In genomic region chr8:84284608-84285063, GRCm38 (mm10) we compare ENCODE assay signal across 8 mouse cellular contexts. TPM values are rescaled to one million over a fixed set of nuclear protein-coding genes. Genes with fewer than 3 reads are reported as not detected.
DNase-seq lines count a peak whose midpoint lies in the region; ATAC-seq and TF ChIP-seq lines count a peak whose summit lies in the region.

No protein-coding gene starts in this region.

- no peak overlapping the region for H3K9ac ChIP-seq in kidney, embryonic 14.5 days (ENCODE audit: low read depth, low read length)
- no peak overlapping the region; the same call in 1 of the 2 replicates for H3K9ac ChIP-seq in heart, embryonic 12.5 days
- H3K9ac ChIP-seq in limb, embryonic 13.5 days, result peak overlapping the region; percentile 43

- H3K4me1 ChIP-seq in kidney, embryonic 14.5 days (ENCODE audit: control insufficient read depth, insufficient read depth, low read length), result peaks cover 7% of the 10 kb centered on the region
- H3K4me1 ChIP-seq in bone marrow macrophage, adult 2 months (ENCODE audit: control insufficient read depth, insufficient read depth, low read length), result peaks cover 5% of the 10 kb centered on the region
- H3K4me1 ChIP-seq in heart, embryonic 12.5 days (replicated peaks), result peaks cover 12% of the 10 kb centered on the region
- H3K4me1 ChIP-seq in limb, embryonic 13.5 days, result peaks cover 21% of the 10 kb centered on the region

- DNase-seq in kidney, adult 8-10 months, result no peak
- DNase-seq in testis, postnatal 10 days (ENCODE audit: low spot score), result peak; percentile 71
- DNase-seq in urinary bladder, adult 2 months (ENCODE audit: low spot score), result no peak
- DNase-seq in c-Kit-positive CD71-positive TER-119-positive erythroid progenitor cells, embryonic 14.5 days (ENCODE audit: low spot score), result no peak

- H3K4me3 ChIP-seq in kidney, embryonic 14.5 days (ENCODE audit: low read length), result peak overlapping the region; percentile 15; the same call in 1 of the 2 replicates
- H3K4me3 ChIP-seq in bone marrow macrophage, adult 2 months (ENCODE audit: insufficient read depth, low read length), result no peak overlapping the region
- H3K4me3 ChIP-seq in heart, embryonic 12.5 days, result peak overlapping the region; percentile 25
- peak overlapping the region; percentile 31 for H3K4me3 ChIP-seq in limb, embryonic 13.5 days

- no peak; the same call in 1 of the 2 replicates for ATAC-seq in kidney, embryonic 14.5 days (ENCODE audit: low FRiP score, low TSS enrichment)
- no peak for ATAC-seq in heart, embryonic 12.5 days (ENCODE audit: insufficient number of reproducible peaks, low FRiP score)
- peak; percentile 78 for ATAC-seq in limb, embryonic 13.5 days (ENCODE audit: low FRiP score, low read depth)

- no peak for TF ChIP-seq CTCF in bone marrow macrophage, adult 2 months (IDR thresholded peaks at IDR 0.05; ENCODE audit: low read depth, low read length)

- no peaks in the 10 kb centered on the region for H3K27me3 ChIP-seq in kidney, embryonic 14.5 days (ENCODE audit: control insufficient read depth, insufficient read depth, low read length)
- no peaks in the 10 kb centered on the region for H3K27me3 ChIP-seq in heart, embryonic 12.5 days (replicated peaks)
- H3K27me3 ChIP-seq in limb, embryonic 13.5 days, result no peaks in the 10 kb centered on the region

- no peaks in the 10 kb centered on the region for H3K36me3 ChIP-seq in kidney, embryonic 14.5 days (ENCODE audit: control insufficient read depth, insufficient read depth, low read length)
- no peaks in the 10 kb centered on the region for H3K36me3 ChIP-seq in heart, embryonic 12.5 days
- H3K36me3 ChIP-seq in limb, embryonic 13.5 days, result no peaks in the 10 kb centered on the region

- peak overlapping the region; percentile 80 for H3K27ac ChIP-seq in kidney, embryonic 14.5 days (ENCODE audit: low read depth, low read length)
- H3K27ac ChIP-seq in bone marrow macrophage, adult 2 months (ENCODE audit: insufficient read depth, low read depth, low read length), result peak overlapping the region; percentile 4; the same call in 1 of the 2 replicates
- no peak overlapping the region for H3K27ac ChIP-seq in heart, embryonic 12.5 days (ENCODE audit: poor library complexity, severe bottlenecking)
- peak overlapping the region; percentile 72 for H3K27ac ChIP-seq in limb, embryonic 13.5 days

- TF ChIP-seq POLR2A in bone marrow macrophage, adult 2 months (IDR thresholded peaks at IDR 0.05; ENCODE audit: borderline replicate concordance, low read depth, low read length), result no peak

- 7% methylated on average over 9 of the region's 9 CpGs for WGBS in kidney, embryonic 14.5 days
- 16% methylated on average over 9 of the region's 9 CpGs for WGBS in heart, embryonic 12.5 days
- WGBS in limb, embryonic 13.5 days, result 10% methylated on average over 9 of the region's 9 CpGs

- peak overlapping the region; percentile 34 for H3K4me2 ChIP-seq in kidney, embryonic 14.5 days (replicated peaks; ENCODE audit: low read depth, low read length)
- H3K4me2 ChIP-seq in heart, embryonic 12.5 days, result peak overlapping the region; percentile 58
- H3K4me2 ChIP-seq in limb, embryonic 13.5 days (replicated peaks), result peak overlapping the region; percentile 54

- no peaks in the 10 kb centered on the region for H3K9me3 ChIP-seq in kidney, embryonic 14.5 days (ENCODE audit: control insufficient read depth, low read length)
- H3K9me3 ChIP-seq in heart, embryonic 12.5 days (replicated peaks), result no peaks in the 10 kb centered on the region
- H3K9me3 ChIP-seq in limb, embryonic 13.5 days, result no peaks in the 10 kb centered on the region

RNA-seq across cellular contexts. Expression of gene Ccdc130, which starts 14.5 kb away (rescaled TPM):
- polyA plus RNA-seq in kidney, embryonic 14.5 days (2014; fragmentation: Nextera tagmentation; extraction: Ambion mirVana), result 15.4 and 21.1 TPM in 2 replicates
- 22.8 and 27.3 TPM in 2 replicates for polyA plus RNA-seq in bone marrow macrophage, adult 2 months (2012; ENCODE audit: insufficient read depth, insufficient read length, missing spikeins)
- polyA plus RNA-seq in heart, embryonic 12.5 days (2016; fragmentation: Nextera tagmentation; extraction: Ambion mirVana), result 15.8 and 16.1 TPM in 2 replicates
- polyA plus RNA-seq in limb, embryonic 13.5 days (2015; fragmentation: Nextera tagmentation; extraction: Ambion mirVana), result 18.0 and 21.0 TPM in 2 replicates
- 33.1 and 35.3 TPM in 2 replicates for polyA plus RNA-seq in urinary bladder, adult 2 months (2012; rRNA removed)

RNA-seq across cellular contexts. Expression of gene Mri1, which starts 27.5 kb away (rescaled TPM):
- polyA plus RNA-seq in kidney, embryonic 14.5 days (2014; fragmentation: Nextera tagmentation; extraction: Ambion mirVana), result 73.2 and 80.1 TPM in 2 replicates
- polyA plus RNA-seq in bone marrow macrophage, adult 2 months (2012; ENCODE audit: insufficient read depth, insufficient read length, missing spikeins), result 10.0 and 11.6 TPM in 2 replicates
- polyA plus RNA-seq in heart, embryonic 12.5 days (2016; fragmentation: Nextera tagmentation; extraction: Ambion mirVana), result 48.2 and 50.9 TPM in 2 replicates
- 70.9 and 73.9 TPM in 2 replicates for polyA plus RNA-seq in limb, embryonic 13.5 days (2015; fragmentation: Nextera tagmentation; extraction: Ambion mirVana)
- 41.1 and 47.3 TPM in 2 replicates for polyA plus RNA-seq in urinary bladder, adult 2 months (2012; rRNA removed)

RNA-seq across cellular contexts. Expression of gene D8Ertd738e, which starts 35.1 kb away (rescaled TPM):
- polyA plus RNA-seq in kidney, embryonic 14.5 days (2014; fragmentation: Nextera tagmentation; extraction: Ambion mirVana), result 388 TPM in 2 replicates
- polyA plus RNA-seq in bone marrow macrophage, adult 2 months (2012; ENCODE audit: insufficient read depth, insufficient read length, missing spikeins), result 164 and 172 TPM in 2 replicates
- polyA plus RNA-seq in heart, embryonic 12.5 days (2016; fragmentation: Nextera tagmentation; extraction: Ambion mirVana), result 281 and 286 TPM in 2 replicates
- polyA plus RNA-seq in limb, embryonic 13.5 days (2015; fragmentation: Nextera tagmentation; extraction: Ambion mirVana), result 325 and 338 TPM in 2 replicates
- polyA plus RNA-seq in urinary bladder, adult 2 months (2012; rRNA removed), result 183 and 196 TPM in 2 replicates

RNA-seq across cellular contexts. Expression of gene Zswim4, which starts 47.8 kb away (rescaled TPM):
- 10.2 and 15.7 TPM in 2 replicates for polyA plus RNA-seq in kidney, embryonic 14.5 days (2014; fragmentation: Nextera tagmentation; extraction: Ambion mirVana)
- 9.4 and 10.9 TPM in 2 replicates for polyA plus RNA-seq in bone marrow macrophage, adult 2 months (2012; ENCODE audit: insufficient read depth, insufficient read length, missing spikeins)
- 12.9 and 13.7 TPM in 2 replicates for polyA plus RNA-seq in heart, embryonic 12.5 days (2016; fragmentation: Nextera tagmentation; extraction: Ambion mirVana)
- polyA plus RNA-seq in limb, embryonic 13.5 days (2015; fragmentation: Nextera tagmentation; extraction: Ambion mirVana), result 23.5 and 23.9 TPM in 2 replicates
- polyA plus RNA-seq in urinary bladder, adult 2 months (2012; rRNA removed), result 8.6 and 9.2 TPM in 2 replicates
